ENCODE assay signal across 8 mouse cellular contexts in genomic region chr15:97054767-97055489, GRCm38 (mm10). TPM values are rescaled to one million over a fixed set of nuclear protein-coding genes. Genes with fewer than 3 reads are reported as not detected.
DNase-seq lines count a peak whose midpoint lies in the region; ATAC-seq and TF ChIP-seq lines count a peak whose summit lies in the region.

No protein-coding gene starts in this region.

- peak; percentile 46 for DNase-seq in lung, embryonic 14.5 days
- DNase-seq in lung, postnatal 25 days (ENCODE audit: low spot score): no peak
- peak; percentile 46 for DNase-seq in gastrocnemius, postnatal 10 days
- no peak for DNase-seq in urinary bladder, postnatal 14 days (ENCODE audit: low spot score)
- no peak for DNase-seq in cerebellum, adult 9-10 months

- H3K4me3 ChIP-seq in lung, embryonic 14.5 days (ENCODE audit: low read depth, low read length): peak overlapping the region; percentile 54
- peak overlapping the region; percentile 53 for H3K4me3 ChIP-seq in limb, embryonic 13.5 days
- H3K4me3 ChIP-seq in small intestine, adult 2 months (ENCODE audit: low read depth, low read length): peak overlapping the region; percentile 12

- 45% methylated on average over 31 of the region's 31 CpGs for WGBS in lung, embryonic 14.5 days
- 43% methylated on average over 31 of the region's 31 CpGs for WGBS in limb, embryonic 13.5 days
- WGBS in small intestine, adult 2 months: 54% methylated on average over 31 of the region's 31 CpGs

- no peak for TF ChIP-seq POLR2A in small intestine, adult 2 months (IDR thresholded peaks at IDR 0.05; ENCODE audit: low read depth, low read length)

- TF ChIP-seq CTCF in lung, embryonic 14.5 days (IDR thresholded peaks at IDR 0.05; ENCODE audit: low read depth): no peak
- no peak for TF ChIP-seq CTCF in small intestine, adult 2 months (IDR thresholded peaks at IDR 0.05; ENCODE audit: extremely low read depth, insufficient read length, insufficient replicate concordance, low read depth, low read length)

- peak overlapping the region; percentile 71 for H3K9ac ChIP-seq in lung, embryonic 14.5 days
- peak overlapping the region; percentile 76 for H3K9ac ChIP-seq in limb, embryonic 13.5 days

- H3K36me3 ChIP-seq in lung, embryonic 14.5 days (ENCODE audit: insufficient read depth): no peaks in the 10 kb centered on the region
- H3K36me3 ChIP-seq in limb, embryonic 13.5 days: no peaks in the 10 kb centered on the region
- H3K36me3 ChIP-seq in small intestine, adult 2 months (ENCODE audit: control insufficient read depth, insufficient read depth, low read length): no peaks in the 10 kb centered on the region

- no peaks in the 10 kb centered on the region for H3K27me3 ChIP-seq in lung, embryonic 14.5 days (ENCODE audit: insufficient read depth, low read length)
- H3K27me3 ChIP-seq in limb, embryonic 13.5 days: no peaks in the 10 kb centered on the region
- peaks cover 9% of the 10 kb centered on the region; the same call in 1 of the 2 replicates for H3K27me3 ChIP-seq in small intestine, adult 2 months (ENCODE audit: control insufficient read depth, insufficient read depth, low read length)

- H3K27ac ChIP-seq in lung, embryonic 14.5 days (ENCODE audit: low read depth): peak overlapping the region; percentile 76
- H3K27ac ChIP-seq in limb, embryonic 13.5 days: peak overlapping the region; percentile 48
- H3K27ac ChIP-seq in small intestine, adult 2 months (ENCODE audit: insufficient read depth, low read depth, low read length): no peak overlapping the region

- H3K4me1 ChIP-seq in lung, embryonic 14.5 days (ENCODE audit: insufficient read depth): peaks cover 11% of the 10 kb centered on the region; the same call in 1 of the 2 replicates
- peaks cover 8% of the 10 kb centered on the region for H3K4me1 ChIP-seq in limb, embryonic 13.5 days
- H3K4me1 ChIP-seq in small intestine, adult 2 months (ENCODE audit: control insufficient read depth, insufficient read depth, insufficient read length, low read length): no peaks in the 10 kb centered on the region

- peak; percentile 12; the same call in 1 of the 2 replicates for ATAC-seq in lung, embryonic 14.5 days (ENCODE audit: insufficient read depth)
- 0 out of 2 replicates have a peak, but pooled peaks have one; percentile 17 for ATAC-seq in limb, embryonic 13.5 days (ENCODE audit: low FRiP score, low read depth)
- no peak for ATAC-seq in frontal cortex, adult (ENCODE audit: low TSS enrichment)

- H3K9me3 ChIP-seq in lung, embryonic 14.5 days (ENCODE audit: low read depth, low read length): peaks cover 11% of the 10 kb centered on the region; the same call in 1 of the 2 replicates
- peaks cover 24% of the 10 kb centered on the region for H3K9me3 ChIP-seq in limb, embryonic 13.5 days

- H3K4me2 ChIP-seq in lung, embryonic 14.5 days: peak overlapping the region; percentile 70
- peak overlapping the region; percentile 74 for H3K4me2 ChIP-seq in limb, embryonic 13.5 days (replicated peaks)

RNA-seq across cellular contexts. Expression of gene Slc38a4, which starts 0.8 kb away (rescaled TPM):
- polyA plus RNA-seq in lung, embryonic 14.5 days (2014; fragmentation: Nextera tagmentation; extraction: Ambion mirVana): 92.3 and 93.8 TPM in 2 replicates
- total RNA-seq in gastrocnemius, postnatal 10 days (2021): 100 to 1,000 TPM; 155 to 167 TPM
- 76.7 and 85.9 TPM in 2 replicates for polyA plus RNA-seq in limb, embryonic 13.5 days (2015; fragmentation: Nextera tagmentation; extraction: Ambion mirVana)
- 0.30 and 0.44 TPM in 2 replicates for polyA plus RNA-seq in small intestine, adult 2 months (2012; rRNA removed)

Comparison
In these comparisons a context has a peak if more than half of its experiments do, and no peak if none do; other contexts are left out.
1. DNase-seq: peak in lung, embryonic 14.5 days (single experiment) and gastrocnemius, postnatal 10 days (single experiment); none in lung, postnatal 25 days (single experiment), urinary bladder, postnatal 14 days (single experiment) and cerebellum, adult 9-10 months (single experiment).
2. RNA of gene Slc38a4, which starts 0.8 kb away (polyA plus RNA-seq): 92.3 to 93.8 TPM in lung, embryonic 14.5 days and 76.7 to 85.9 TPM in limb, embryonic 13.5 days; 0.30 to 0.44 TPM in small intestine, adult 2 months; every median in the first group is over 10 times any median in the second.
3. Peak in every context shown above with its lines, with median percentiles within 50 percentile points of each other: H3K4me3 ChIP-seq.